Mouse (Mus musculus): ENCODE results near the gene Mecr.

DNA sequence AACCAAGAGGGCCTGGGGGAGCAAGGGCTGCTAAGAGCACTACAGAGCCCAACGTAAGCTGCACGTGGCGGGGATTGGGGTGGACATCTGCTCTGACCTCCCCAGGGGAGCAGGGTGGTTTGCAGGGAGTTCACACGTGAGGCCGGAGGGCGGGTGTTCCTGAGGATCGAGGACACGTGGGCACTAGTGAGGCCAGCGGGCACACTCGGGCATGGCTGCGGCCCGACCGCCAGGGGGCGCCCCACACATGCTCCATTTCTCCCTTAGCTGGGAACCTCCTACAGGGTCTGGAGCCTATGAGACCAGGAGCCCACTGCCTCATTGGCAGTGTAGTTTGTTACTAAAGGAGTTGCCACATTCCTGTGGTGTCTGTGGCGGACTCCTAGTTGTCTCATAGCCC, 73.2 kb downstream of the Mecr start:
- TF ChIP-seq CTCF (IDR thresholded peaks at IDR 0.05; ENCODE audit: borderline replicate concordance, insufficient read depth, low read depth, low read length) (peak; percentile 81), POLR2A (IDR thresholded peaks at IDR 0.05; ENCODE audit: borderline replicate concordance, insufficient read depth, low read length) (no peak)
